Mouse (Mus musculus): Measurements from ENCODE around the gene Hras. TPM values are rescaled to one million over a fixed set of nuclear protein-coding genes. Genes with fewer than 3 reads are reported as not detected.

The Hras gene
- polyA plus RNA-seq, 1 experiment from 2014 or later: 91.4 TPM

DNA sequence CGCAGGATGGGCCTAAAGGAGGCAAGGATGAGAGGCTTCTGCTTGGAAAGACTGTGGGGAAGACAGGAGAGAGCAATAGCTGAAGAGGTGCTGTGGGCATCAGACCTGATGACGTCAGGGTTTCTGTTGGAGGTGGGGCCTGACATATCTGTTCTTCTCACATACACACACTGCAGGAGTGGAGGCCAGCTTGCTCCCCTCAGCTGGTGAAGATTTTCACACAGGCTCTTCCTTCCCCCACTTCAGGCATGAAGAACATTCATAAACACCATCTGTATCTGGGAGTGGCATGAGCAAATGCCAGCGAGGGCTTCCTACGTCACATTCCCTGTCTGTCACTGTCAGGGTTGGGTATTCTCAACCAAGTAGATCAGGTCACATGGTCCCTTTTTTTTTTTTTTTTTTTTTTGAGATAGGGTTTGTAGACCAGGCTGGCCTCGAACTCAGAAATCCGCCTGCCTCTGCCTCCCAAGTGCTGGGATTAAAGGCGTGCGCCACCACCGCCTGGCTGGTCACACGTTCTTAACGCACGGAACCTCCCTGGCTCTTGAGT lies 47.7 kb downstream of the Hras start:
- Histone ChIP-seq H3K27ac (replicated peaks; ENCODE audit: low read depth, low read length) (no peak overlapping the region), H3K4me3 (ENCODE audit: low read depth, low read length) (no peak overlapping the region), H3K9me3 (replicated peaks; ENCODE audit: control insufficient read depth, low read length) (no peaks in the 10 kb centered on the region), H3K4me1 (ENCODE audit: control insufficient read depth, insufficient read depth, low read length) (no peaks in the 10 kb centered on the region), H3K9ac (replicated peaks; ENCODE audit: low read length) (no peak overlapping the region), H3K27me3 (ENCODE audit: control insufficient read depth, insufficient read depth, low read length) (no peaks in the 10 kb centered on the region), H3K36me3 (replicated peaks; ENCODE audit: control insufficient read depth, insufficient read depth, low read depth, low read length) (peaks cover under 1% of the 10 kb centered on the region), H3K4me2 (ENCODE audit: low read depth, low read length) (no peak overlapping the region)
- 93% methylated on average over 12 of the region's 12 CpGs for WGBS
- ATAC-seq (replicated peaks; ENCODE audit: insufficient number of reproducible peaks, low FRiP score, low TSS enrichment, low read depth) (no peak), DNase-seq (ENCODE audit: low spot score) (no peak)

DNA sequence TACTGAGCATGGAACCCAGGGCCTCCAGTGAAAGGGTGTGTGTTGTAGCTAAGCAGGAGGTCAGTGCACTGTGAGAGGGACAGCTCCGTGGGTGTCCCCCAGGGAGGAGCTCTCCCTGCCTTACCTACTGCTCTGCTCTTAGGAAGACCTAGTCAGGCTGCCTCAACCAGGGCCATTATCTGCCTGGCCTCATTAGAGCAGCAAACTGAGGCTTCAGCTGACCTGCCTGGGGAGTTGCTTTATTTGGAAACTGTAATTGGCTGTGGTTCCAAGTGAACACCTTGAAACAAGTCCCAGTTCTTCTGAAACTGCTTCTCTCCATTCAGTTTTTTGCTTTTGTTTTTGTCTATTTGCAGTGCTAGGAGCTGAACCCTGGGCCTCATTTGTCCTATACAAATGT lies 48.4 kb downstream of the Hras start:
- no peak for DNase-seq (ENCODE audit: low spot score)
- H3K4me3 ChIP-seq (ENCODE audit: low read depth, low read length): no peak overlapping the region
- no peak overlapping the region for H3K4me2 ChIP-seq (ENCODE audit: low read depth, low read length)
- H3K27ac ChIP-seq (replicated peaks; ENCODE audit: low read depth, low read length): no peak overlapping the region
- H3K27me3 ChIP-seq (ENCODE audit: control insufficient read depth, insufficient read depth, low read length): no peaks in the 10 kb centered on the region
- H3K4me1 ChIP-seq (ENCODE audit: control insufficient read depth, insufficient read depth, low read length): no peaks in the 10 kb centered on the region
- no peak overlapping the region for H3K9ac ChIP-seq (replicated peaks; ENCODE audit: low read length)
- WGBS: 63% methylated on average over 1 of the region's 1 CpGs
- no peak for ATAC-seq (replicated peaks; ENCODE audit: insufficient number of reproducible peaks, low FRiP score, low TSS enrichment, low read depth)
- no peaks in the 10 kb centered on the region; the same call in 1 of the 2 replicates for H3K36me3 ChIP-seq (replicated peaks; ENCODE audit: control insufficient read depth, insufficient read depth, low read depth, low read length)
- H3K9me3 ChIP-seq (replicated peaks; ENCODE audit: control insufficient read depth, low read length): no peaks in the 10 kb centered on the region

DNA sequence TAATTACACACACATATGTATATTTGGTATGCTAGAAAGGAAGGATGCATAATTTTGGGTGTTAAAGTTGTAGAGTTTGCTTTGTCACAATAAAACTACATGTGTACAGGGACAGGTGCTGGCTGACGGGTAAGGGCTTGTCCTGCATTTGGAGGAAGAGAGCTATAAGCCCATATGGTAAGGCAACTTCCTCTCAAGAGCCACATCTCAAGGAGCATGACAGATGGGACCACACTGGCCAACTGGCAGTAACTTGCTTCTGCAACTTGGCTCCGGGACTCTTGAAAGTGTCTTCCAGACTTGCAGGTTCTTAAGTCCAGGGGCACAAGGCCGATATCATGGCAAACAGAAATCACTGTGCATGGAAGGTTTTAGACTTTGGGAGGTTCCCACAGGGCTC lies 49.2 kb downstream of the Hras start:
- Histone ChIP-seq H3K4me1 (ENCODE audit: control insufficient read depth, insufficient read depth, low read length) (no peaks in the 10 kb centered on the region), H3K4me2 (ENCODE audit: low read depth, low read length) (no peak overlapping the region), H3K27ac (replicated peaks; ENCODE audit: low read depth, low read length) (no peak overlapping the region), H3K27me3 (ENCODE audit: control insufficient read depth, insufficient read depth, low read length) (no peaks in the 10 kb centered on the region), H3K9me3 (replicated peaks; ENCODE audit: control insufficient read depth, low read length) (no peaks in the 10 kb centered on the region), H3K4me3 (ENCODE audit: low read depth, low read length) (no peak overlapping the region), H3K36me3 (replicated peaks; ENCODE audit: control insufficient read depth, insufficient read depth, low read depth, low read length) (no peaks in the 10 kb centered on the region; the same call in 1 of the 2 replicates), H3K9ac (replicated peaks; ENCODE audit: low read length) (no peak overlapping the region)
- no peak for DNase-seq (ENCODE audit: low spot score)
- ATAC-seq (replicated peaks; ENCODE audit: insufficient number of reproducible peaks, low FRiP score, low TSS enrichment, low read depth): no peak
- WGBS: 90% methylated on average over 3 of the region's 3 CpGs

DNA sequence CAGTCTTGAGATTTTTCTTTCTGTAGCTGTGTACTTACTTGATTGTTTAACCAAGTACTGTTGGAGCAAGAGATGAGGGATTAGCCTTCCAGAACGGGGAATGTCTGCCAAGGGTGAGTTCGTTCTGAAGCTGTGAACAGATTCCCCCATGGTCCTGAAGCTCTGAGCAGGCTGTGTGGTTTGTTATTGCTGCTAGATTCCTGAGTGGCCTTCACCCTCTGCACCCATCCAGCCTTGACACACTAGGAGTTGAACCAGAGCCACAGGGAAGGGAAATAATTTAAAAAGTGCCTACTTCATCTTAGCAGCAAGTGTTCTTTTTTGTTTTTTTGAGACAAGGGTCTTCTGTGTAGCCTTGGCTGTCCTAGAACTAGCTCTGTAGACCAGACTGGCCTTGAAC lies 49.9 kb downstream of the Hras start:
- Histone ChIP-seq H3K27me3 (ENCODE audit: control insufficient read depth, insufficient read depth, low read length) (no peaks in the 10 kb centered on the region), H3K27ac (replicated peaks; ENCODE audit: low read depth, low read length) (no peak overlapping the region), H3K36me3 (replicated peaks; ENCODE audit: control insufficient read depth, insufficient read depth, low read depth, low read length) (no peaks in the 10 kb centered on the region; the same call in 1 of the 2 replicates), H3K4me1 (ENCODE audit: control insufficient read depth, insufficient read depth, low read length) (no peaks in the 10 kb centered on the region), H3K4me3 (ENCODE audit: low read depth, low read length) (no peak overlapping the region), H3K4me2 (ENCODE audit: low read depth, low read length) (no peak overlapping the region), H3K9me3 (replicated peaks; ENCODE audit: control insufficient read depth, low read length) (no peaks in the 10 kb centered on the region), H3K9ac (replicated peaks; ENCODE audit: low read length) (no peak overlapping the region)
- ATAC-seq (replicated peaks; ENCODE audit: insufficient number of reproducible peaks, low FRiP score, low TSS enrichment, low read depth) (no peak), DNase-seq (ENCODE audit: low spot score) (no peak)
- 88% methylated on average over 2 of the region's 2 CpGs for WGBS

DNA sequence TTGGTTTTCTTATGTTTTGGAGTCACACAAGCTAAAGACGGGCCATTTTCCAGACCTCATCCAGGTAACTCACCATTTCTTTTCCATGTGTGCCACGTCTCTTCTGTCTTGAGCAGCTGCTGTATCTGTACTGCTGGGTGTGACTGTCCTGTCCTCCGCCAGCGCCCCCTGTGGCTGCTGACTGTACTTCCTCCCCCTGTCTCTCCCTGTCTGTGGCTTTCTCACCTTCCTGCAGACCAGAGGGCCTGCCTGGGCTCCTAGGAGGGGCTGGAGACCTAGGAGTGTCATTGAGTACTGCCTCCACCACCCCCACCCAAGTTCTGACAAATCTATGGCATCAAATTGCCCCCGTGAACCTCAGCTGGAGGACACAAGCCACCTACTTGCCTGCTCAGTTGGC lies 50.7 kb downstream of the Hras start:
- DNase-seq (ENCODE audit: low spot score): peak; percentile 26
- no peaks in the 10 kb centered on the region for H3K4me1 ChIP-seq (ENCODE audit: control insufficient read depth, insufficient read depth, low read length)
- H3K36me3 ChIP-seq (replicated peaks; ENCODE audit: control insufficient read depth, insufficient read depth, low read depth, low read length): peaks cover 2% of the 10 kb centered on the region; the same call in 1 of the 2 replicates
- H3K4me3 ChIP-seq (ENCODE audit: low read depth, low read length): no peak overlapping the region
- no peak for ATAC-seq (replicated peaks; ENCODE audit: insufficient number of reproducible peaks, low FRiP score, low TSS enrichment, low read depth)
- no peak overlapping the region for H3K27ac ChIP-seq (replicated peaks; ENCODE audit: low read depth, low read length)
- WGBS: 62% methylated on average over 5 of the region's 5 CpGs
- no peaks in the 10 kb centered on the region for H3K9me3 ChIP-seq (replicated peaks; ENCODE audit: control insufficient read depth, low read length)
- H3K27me3 ChIP-seq (ENCODE audit: control insufficient read depth, insufficient read depth, low read length): no peaks in the 10 kb centered on the region
- H3K4me2 ChIP-seq (ENCODE audit: low read depth, low read length): no peak overlapping the region
- no peak overlapping the region for H3K9ac ChIP-seq (replicated peaks; ENCODE audit: low read length)

DNA sequence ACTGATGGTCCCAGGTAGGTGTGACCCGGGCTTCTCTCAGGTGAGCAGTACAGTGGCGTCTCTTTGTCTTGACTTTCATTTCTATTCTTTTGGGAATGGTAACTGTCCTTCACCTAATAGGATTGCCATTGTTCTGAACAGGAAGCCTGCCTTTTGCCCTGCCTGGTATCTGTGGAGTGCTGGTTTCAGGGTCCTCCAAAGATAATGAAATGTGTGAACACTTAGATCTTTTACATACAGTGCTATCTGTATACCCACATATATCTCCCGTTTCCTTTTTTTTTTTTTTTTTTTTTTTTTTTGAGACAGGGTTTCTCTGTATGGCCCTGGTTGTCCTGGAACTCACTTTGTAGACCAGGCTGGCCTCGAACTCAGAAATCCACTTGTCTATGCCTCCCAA lies 52.5 kb downstream of the Hras start:
- Histone ChIP-seq H3K27me3 (ENCODE audit: control insufficient read depth, insufficient read depth, low read length) (no peaks in the 10 kb centered on the region), H3K4me3 (ENCODE audit: low read depth, low read length) (no peak overlapping the region), H3K4me2 (ENCODE audit: low read depth, low read length) (no peak overlapping the region), H3K4me1 (ENCODE audit: control insufficient read depth, insufficient read depth, low read length) (no peaks in the 10 kb centered on the region), H3K9ac (replicated peaks; ENCODE audit: low read length) (no peak overlapping the region), H3K36me3 (replicated peaks; ENCODE audit: control insufficient read depth, insufficient read depth, low read depth, low read length) (peaks cover 2% of the 10 kb centered on the region), H3K27ac (replicated peaks; ENCODE audit: low read depth, low read length) (no peak overlapping the region), H3K9me3 (replicated peaks; ENCODE audit: control insufficient read depth, low read length) (no peaks in the 10 kb centered on the region)
- DNase-seq (ENCODE audit: low spot score) (no peak), ATAC-seq (replicated peaks; ENCODE audit: insufficient number of reproducible peaks, low FRiP score, low TSS enrichment, low read depth) (no peak)
- WGBS: 94% methylated on average over 4 of the region's 4 CpGs

MicroRNA genes within 50 kb of the gene (microRNA counts, 519-probe panel; counts per million panel counts)
- microRNA mmu-miR-210: 3,275 counts per million, percentile 44 among the panel's probes with 10 or more counts

Small RNA genes within 50 kb of the gene (microRNA-seq; reads per million reads assigned to microRNA genes)
- 576 reads per million, percentile 65 among the genes with 10 or more reads in this experiment for gene Mir210 (ENCODE audit: borderline number of aligned reads)

Other genes starting within 250 kb of the Hras start
- 0.38 and 0.78 TPM in 2 replicates for gene Ifitm5, start 243.7 kb downstream of the Hras start, polyA plus RNA-seq (2014; fragmentation: Nextera tagmentation; extraction: Ambion mirVana)
- gene Gm45717, start 238.1 kb downstream of the Hras start, polyA plus RNA-seq (2014; fragmentation: Nextera tagmentation; extraction: Ambion mirVana): not detected in 2 replicates
- 595 and 632 TPM in 2 replicates for gene Ifitm2, start 238.0 kb downstream of the Hras start, polyA plus RNA-seq (2014; fragmentation: Nextera tagmentation; extraction: Ambion mirVana)
- gene Ifitm1, start 226.8 kb downstream of the Hras start, polyA plus RNA-seq (2014; fragmentation: Nextera tagmentation; extraction: Ambion mirVana): 19.9 and 20.1 TPM in 2 replicates
- 29.8 and 36.5 TPM in 2 replicates for gene Ifitm3, start 183.2 kb downstream of the Hras start, polyA plus RNA-seq (2014; fragmentation: Nextera tagmentation; extraction: Ambion mirVana)
- not detected in 2 replicates for gene Ifitm6, start 176.1 kb downstream of the Hras start, polyA plus RNA-seq (2014; fragmentation: Nextera tagmentation; extraction: Ambion mirVana)
- not detected in 2 replicates for gene Gm17387, start 164.9 kb downstream of the Hras start, polyA plus RNA-seq (2014; fragmentation: Nextera tagmentation; extraction: Ambion mirVana)
- gene B4galnt4, start 132.9 kb downstream of the Hras start, polyA plus RNA-seq (2014; fragmentation: Nextera tagmentation; extraction: Ambion mirVana): 15.8 and 19.4 TPM in 2 replicates
- gene Pkp3, start 115.8 kb downstream of the Hras start, polyA plus RNA-seq (2014; fragmentation: Nextera tagmentation; extraction: Ambion mirVana): 3.1 and 3.5 TPM in 2 replicates
- gene Sigirr, start 93.4 kb downstream of the Hras start, polyA plus RNA-seq (2014; fragmentation: Nextera tagmentation; extraction: Ambion mirVana): 1.6 and 1.8 TPM in 2 replicates
- 1.2 and 1.3 TPM in 2 replicates for gene Ano9, start 76.2 kb downstream of the Hras start, polyA plus RNA-seq (2014; fragmentation: Nextera tagmentation; extraction: Ambion mirVana)
- 67.3 and 69.6 TPM in 2 replicates for gene Ptdss2, start 71.6 kb downstream of the Hras start, polyA plus RNA-seq (2014; fragmentation: Nextera tagmentation; extraction: Ambion mirVana)
- gene Rnh1, start 21.1 kb downstream of the Hras start, polyA plus RNA-seq (2014; fragmentation: Nextera tagmentation; extraction: Ambion mirVana): 82.0 and 93.5 TPM in 2 replicates
- 8.2 and 8.7 TPM in 2 replicates for gene Lrrc56, start 152 bp upstream of the Hras start, polyA plus RNA-seq (2014; fragmentation: Nextera tagmentation; extraction: Ambion mirVana)
- 2.5 and 2.6 TPM in 2 replicates for gene Lmntd2, start 20.1 kb upstream of the Hras start, polyA plus RNA-seq (2014; fragmentation: Nextera tagmentation; extraction: Ambion mirVana)
- gene Rassf7, start 21.9 kb upstream of the Hras start, polyA plus RNA-seq (2014; fragmentation: Nextera tagmentation; extraction: Ambion mirVana): 33.0 and 34.5 TPM in 2 replicates
- 63.4 and 76.7 TPM in 2 replicates for gene Phrf1, start 34.8 kb upstream of the Hras start, polyA plus RNA-seq (2014; fragmentation: Nextera tagmentation; extraction: Ambion mirVana)
- gene Irf7, start 72.5 kb upstream of the Hras start, polyA plus RNA-seq (2014; fragmentation: Nextera tagmentation; extraction: Ambion mirVana): 0.46 and 0.66 TPM in 2 replicates
- gene Cdhr5, start 82.8 kb upstream of the Hras start, polyA plus RNA-seq (2014; fragmentation: Nextera tagmentation; extraction: Ambion mirVana): not detected in 2 replicates
- 4.5 and 6.7 TPM in 2 replicates for gene Sct, start 85.1 kb upstream of the Hras start, polyA plus RNA-seq (2014; fragmentation: Nextera tagmentation; extraction: Ambion mirVana)
- 0.62 and 0.89 TPM in 2 replicates for gene Drd4, start 98.0 kb upstream of the Hras start, polyA plus RNA-seq (2014; fragmentation: Nextera tagmentation; extraction: Ambion mirVana)
- 53.9 and 60.8 TPM in 2 replicates for gene Deaf1, start 133.7 kb upstream of the Hras start, polyA plus RNA-seq (2014; fragmentation: Nextera tagmentation; extraction: Ambion mirVana)
- gene Tmem80, start 133.7 kb upstream of the Hras start, polyA plus RNA-seq (2014; fragmentation: Nextera tagmentation; extraction: Ambion mirVana): 24.0 and 26.6 TPM in 2 replicates
- gene Eps8l2, start 144.9 kb upstream of the Hras start, polyA plus RNA-seq (2014; fragmentation: Nextera tagmentation; extraction: Ambion mirVana): 3.4 and 3.5 TPM in 2 replicates
- 340 and 364 TPM in 2 replicates for gene Taldo1, start 198.2 kb upstream of the Hras start, polyA plus RNA-seq (2014; fragmentation: Nextera tagmentation; extraction: Ambion mirVana)
- 44.6 and 51.0 TPM in 2 replicates for gene Gatd1, start 220.1 kb upstream of the Hras start, polyA plus RNA-seq (2014; fragmentation: Nextera tagmentation; extraction: Ambion mirVana)
- gene Cend1, start 235.5 kb upstream of the Hras start, polyA plus RNA-seq (2014; fragmentation: Nextera tagmentation; extraction: Ambion mirVana): 2.5 and 3.7 TPM in 2 replicates
- gene Slc25a22, start 243.9 kb upstream of the Hras start, polyA plus RNA-seq (2014; fragmentation: Nextera tagmentation; extraction: Ambion mirVana): 27.4 and 30.4 TPM in 2 replicates